Mouse (Mus musculus) hindbrain, embryonic 14.5 days (tissue): Measurements from ENCODE around the gene Atrx. TPM values are rescaled to one million over a fixed set of nuclear protein-coding genes. Genes with fewer than 3 reads are reported as not detected.
"Not testable (repeated sequence)": the region's sequence is repeated elsewhere in the genome, so short reads cannot be mapped to it uniquely, and the experiment has no call there.

Source experiments
- ATAC-seq: fragments of 200-750 bp; cut with Nextera tagmentation; 2 replicates; pipeline ENCODE4 v1.8.0; 2017; ENCODE audit warnings: moderate number of reproducible peaks, mild to moderate bottlenecking, moderate TSS enrichment, moderate library complexity; ENCODE audit not compliant: low FRiP score
- DNase-seq: peaks from one replicate; pipeline ENCODE4 v3.0.0-alpha.2; 2015; ENCODE audit warnings: low spot score
- H3K27ac ChIP-seq: fragments of 300-500 bp; sonication (generic); 2 replicates; pipeline ENCODE4 v1.5.1; 2014; ENCODE audit warnings: mild to moderate bottlenecking, moderate library complexity
- H3K27me3 ChIP-seq: fragments of 300-500 bp; sonication (generic); 2 replicates; pipeline ENCODE4 v1.6.1; 2014; ENCODE audit warnings: mild to moderate bottlenecking, low read length, mixed read lengths; ENCODE audit not compliant: control insufficient read depth, insufficient read depth
- H3K36me3 ChIP-seq: fragments of 300-500 bp; sonication (generic); replicated peaks from 2 replicates; pipeline ENCODE4 v1.6.1; 2014; ENCODE audit not compliant: control insufficient read depth, insufficient read depth
- H3K4me1 ChIP-seq: fragments of 300-500 bp; sonication (generic); replicated peaks from 2 replicates; pipeline ENCODE4 v1.6.1; 2014; ENCODE audit warnings: antibody characterized with exemption, low read length, mixed read lengths; ENCODE audit not compliant: control insufficient read depth, insufficient read depth
- H3K4me2 ChIP-seq: fragments of 300-500 bp; sonication (generic); replicated peaks from 2 replicates; pipeline ENCODE4 v1.6.1; 2014; ENCODE audit warnings: mild to moderate bottlenecking, moderate library complexity
- H3K4me3 ChIP-seq: fragments of 300-500 bp; sonication (generic); replicated peaks from 2 replicates; pipeline ENCODE4 v1.5.1; 2014; ENCODE audit warnings: mild to moderate bottlenecking, low read length
- H3K9ac ChIP-seq: fragments of 300-500 bp; sonication (generic); 2 replicates; pipeline ENCODE4 v1.6.1; 2014
- H3K9me3 ChIP-seq: fragments of 300-500 bp; sonication (generic); 2 replicates; pipeline ENCODE4 v1.6.1; 2016; ENCODE audit warnings: low read length; ENCODE audit not compliant: control insufficient read depth
- WGBS: fragments of 180-500 bp; shearing (Covaris S2); extraction: QIAGEN DNeasy Blood & Tissue Kit; methylation state at CpG from one replicate; pipeline ENCODE4 v1.1.7; 2014; 5-methylcytosine and 5-hydroxymethylcytosine counted together
- polyA plus RNA-seq: library from polyadenylated mRNA; unstranded; fragments of >200 nt; fragmentation: Nextera tagmentation; extraction: Ambion mirVana; gene quantifications from 2 replicates; pipeline ENCODE4 v1.2.1, GENCODE M21; 2014

Atrx gene
- 220 and 229 TPM in 2 replicates for polyA plus RNA-seq

DNA sequence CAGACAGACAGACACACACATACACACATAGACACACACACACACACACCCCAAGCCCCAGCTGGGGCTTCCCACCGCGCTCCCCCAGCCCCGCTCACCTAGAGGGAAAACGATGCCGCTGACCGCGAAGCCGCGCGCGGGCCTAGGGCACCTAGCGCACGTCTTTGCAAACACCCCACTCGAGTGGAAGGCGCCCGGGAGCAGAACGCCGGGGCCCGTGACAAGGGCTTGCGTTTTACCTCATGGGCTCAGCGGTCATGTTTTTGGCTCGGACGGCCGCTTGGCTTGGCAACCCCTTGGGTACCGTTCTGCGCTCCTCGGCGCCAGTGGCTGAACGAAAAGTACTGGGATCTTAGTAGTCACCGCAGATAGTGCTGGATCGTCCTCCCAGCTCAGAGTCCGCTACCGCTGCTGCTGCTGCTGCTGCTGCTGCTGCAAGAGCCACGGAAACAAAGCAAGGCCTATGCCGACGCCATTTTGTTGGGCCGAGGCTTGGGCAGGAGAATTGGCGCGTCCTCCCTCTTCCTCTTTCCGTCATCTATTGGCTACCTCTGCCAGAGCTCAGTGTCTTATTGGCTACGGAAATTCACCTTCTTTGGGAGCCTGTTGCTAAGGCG lies at the start of gene Atrx:
Gene Atrx, minus strand, starts transcription at position 543 of the 617 bp plus-strand sequence.
- H3K4me2 ChIP-seq = peak within 1 kb of the TSS; percentile 59
- peak within 1 kb of the TSS; percentile 97 for H3K27ac ChIP-seq
- H3K9me3 ChIP-seq = no peaks in the 10 kb centered on the region
- peak; percentile 94 for ATAC-seq
- 23% methylated on average over 35 of the region's 42 CpGs for WGBS
- no peaks in the 10 kb centered on the region for H3K27me3 ChIP-seq
- H3K4me1 ChIP-seq = peaks cover 6% of the 10 kb centered on the region; the same call in 1 of the 2 replicates
- peak; percentile 81 for DNase-seq
- no peaks in the 10 kb centered on the region; the same call in 1 of the 2 replicates for H3K36me3 ChIP-seq
- H3K9ac ChIP-seq = peak within 1 kb of the TSS; percentile 96
- H3K4me3 ChIP-seq = peak within 1 kb of the TSS; percentile 74

DNA sequence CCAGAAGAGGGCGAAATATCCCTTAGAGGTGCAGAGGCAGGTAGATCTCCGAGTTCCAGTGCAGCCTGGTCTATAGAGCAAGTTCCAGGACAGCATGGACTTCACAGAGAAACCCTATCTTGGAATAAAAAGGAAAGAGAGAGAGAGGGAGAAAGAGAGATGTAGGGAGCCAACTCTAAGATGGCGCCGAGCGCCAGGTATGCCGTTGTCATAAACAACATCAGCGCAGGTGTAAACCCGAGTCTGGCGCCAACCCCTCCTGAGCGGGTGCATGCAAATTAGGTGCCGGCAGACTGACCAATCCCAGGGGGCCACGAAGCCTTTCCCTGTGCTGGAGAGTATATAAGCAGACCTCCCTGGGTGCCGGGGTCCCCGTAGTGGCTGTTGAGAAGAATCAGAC lies 27.9 kb upstream of the Atrx start:
- not testable (repeated sequence) for H3K4me1 ChIP-seq, H3K9ac ChIP-seq, H3K4me3 ChIP-seq, H3K36me3 ChIP-seq, H3K27me3 ChIP-seq, H3K9me3 ChIP-seq, H3K4me2 ChIP-seq, H3K27ac ChIP-seq, DNase-seq, ATAC-seq
- 79% methylated on average over 14 of the region's 14 CpGs for WGBS

- no peak overlapping the region for H3K4me3 ChIP-seq
- ATAC-seq (no peak), DNase-seq (no peak)
- H3K27me3 ChIP-seq = no peaks in the 10 kb centered on the region
- 90% methylated on average over 2 of the region's 2 CpGs for WGBS
- no peaks in the 10 kb centered on the region for H3K4me1 ChIP-seq
- no peak overlapping the region for H3K9ac ChIP-seq
- H3K4me2 ChIP-seq = no peak overlapping the region
- H3K27ac ChIP-seq = no peak overlapping the region
- H3K9me3 ChIP-seq = no peaks in the 10 kb centered on the region
- H3K36me3 ChIP-seq = no peaks in the 10 kb centered on the region
Observed at GRCm38 (mm10) chrX:105953999-105954398, 24.8 kb upstream of the Atrx start.

DNA sequence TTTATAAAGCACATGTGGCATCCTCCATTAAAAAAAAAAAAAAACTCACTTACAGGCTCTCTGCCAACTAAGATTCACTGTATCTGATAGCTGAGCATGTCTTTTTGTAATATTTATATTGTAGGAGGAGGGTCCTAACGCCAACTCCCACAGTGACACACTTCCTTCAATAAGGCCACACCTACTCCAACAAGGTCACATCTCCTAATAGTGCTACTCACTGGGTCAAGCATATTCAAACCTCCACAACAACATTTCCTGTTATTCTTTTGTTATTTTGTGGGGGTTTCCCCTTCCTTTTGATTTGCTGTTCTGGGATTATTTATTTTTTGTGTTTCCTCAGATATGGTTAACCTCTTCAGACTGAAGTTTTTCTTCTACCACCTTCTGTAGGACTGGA lies 17.2 kb upstream of the Atrx start:
- no peak for DNase-seq

GRCm38 (mm10) chrX:105939245-105939644 lies 10.0 kb upstream of the Atrx start:
- no peak overlapping the region for H3K4me3 ChIP-seq
- H3K9me3 ChIP-seq = no peaks in the 10 kb centered on the region
- H3K36me3 ChIP-seq = no peaks in the 10 kb centered on the region
- no peaks in the 10 kb centered on the region for H3K27me3 ChIP-seq
- 91% methylated on average over 7 of the region's 7 CpGs for WGBS
- H3K27ac ChIP-seq = no peak overlapping the region
- no peak overlapping the region for H3K4me2 ChIP-seq
- no peak overlapping the region for H3K9ac ChIP-seq
- H3K4me1 ChIP-seq = no peaks in the 10 kb centered on the region
- DNase-seq = no peak
- no peak for ATAC-seq

More for the DNA sequence above, 17.2 kb upstream of the Atrx start:
- 84% methylated on average over 1 of the region's 1 CpGs for WGBS
- no peak overlapping the region for H3K4me3 ChIP-seq
- H3K4me2 ChIP-seq = no peak overlapping the region
- H3K27me3 ChIP-seq = no peaks in the 10 kb centered on the region
- ATAC-seq = no peak
- H3K9ac ChIP-seq = no peak overlapping the region
- no peaks in the 10 kb centered on the region for H3K9me3 ChIP-seq
- no peaks in the 10 kb centered on the region for H3K4me1 ChIP-seq
- H3K36me3 ChIP-seq = no peaks in the 10 kb centered on the region
- H3K27ac ChIP-seq = no peak overlapping the region

GRCm38 (mm10) chrX:105937736-105938135 lies 8.5 kb upstream of the Atrx start:
- WGBS = 59% methylated on average over 2 of the region's 2 CpGs
- Histone ChIP-seq H3K27ac (no peak overlapping the region), H3K4me2 (no peak overlapping the region), H3K9me3 (no peaks in the 10 kb centered on the region), H3K4me3 (no peak overlapping the region), H3K4me1 (no peaks in the 10 kb centered on the region), H3K36me3 (no peaks in the 10 kb centered on the region), H3K9ac (no peak overlapping the region), H3K27me3 (no peaks in the 10 kb centered on the region)
- ATAC-seq = no peak
- DNase-seq = no peak

GRCm38 (mm10) chrX:105934341-105934740 lies 5.1 kb upstream of the Atrx start:
- no peak for DNase-seq
- H3K27me3 ChIP-seq = no peaks in the 10 kb centered on the region
- H3K27ac ChIP-seq = no peak overlapping the region
- no peak overlapping the region for H3K9ac ChIP-seq
- no peak for ATAC-seq
- H3K4me2 ChIP-seq = no peak overlapping the region
- H3K36me3 ChIP-seq = no peaks in the 10 kb centered on the region
- no peaks in the 10 kb centered on the region for H3K9me3 ChIP-seq
- no peaks in the 10 kb centered on the region for H3K4me1 ChIP-seq
- H3K4me3 ChIP-seq = no peak overlapping the region
- WGBS = 63% methylated on average over 5 of the region's 5 CpGs

GRCm38 (mm10) chrX:105929478-105930038 lies 355 bp upstream of the Atrx start:
- Histone ChIP-seq H3K4me2 (peak overlapping the region; percentile 34), H3K4me3 (peak overlapping the region; percentile 74), H3K27ac (peak overlapping the region; percentile 97), H3K4me1 (peaks cover 6% of the 10 kb centered on the region; the same call in 1 of the 2 replicates), H3K36me3 (no peaks in the 10 kb centered on the region; the same call in 1 of the 2 replicates), H3K9me3 (no peaks in the 10 kb centered on the region), H3K9ac (no peak overlapping the region; the same call in 1 of the 2 replicates), H3K27me3 (no peaks in the 10 kb centered on the region)
- ATAC-seq (peak; percentile 41; the same call in 1 of the 2 replicates), DNase-seq (no peak)
- WGBS = 31% methylated on average over 8 of the region's 8 CpGs

- H3K36me3 ChIP-seq = no peaks in the 10 kb centered on the region; the same call in 1 of the 2 replicates
- ATAC-seq = peak; percentile 61; the same call in 1 of the 2 replicates
- peak overlapping the region; percentile 59 for H3K4me2 ChIP-seq
- H3K9ac ChIP-seq = peak overlapping the region; percentile 96
- no peak for DNase-seq
- peak overlapping the region; percentile 74 for H3K4me3 ChIP-seq
- H3K27me3 ChIP-seq = no peaks in the 10 kb centered on the region
- peaks cover 6% of the 10 kb centered on the region; the same call in 1 of the 2 replicates for H3K4me1 ChIP-seq
- WGBS = 20% methylated on average over 46 of the region's 69 CpGs
- no peaks in the 10 kb centered on the region for H3K9me3 ChIP-seq
- H3K27ac ChIP-seq = peak overlapping the region; percentile 97
Observed at GRCm38 (mm10) chrX:105927941-105928860, 1.0 kb downstream of the Atrx start.
